Mouse (Mus musculus) Muller cell, postnatal 12 days (primary cell): Measurements from ENCODE around the gene Amdhd2.

ENCODE experiments used
- DNase-seq: peaks from one replicate; pipeline ENCODE4 v3.0.0-alpha.2; 2015; ENCODE audit errors: inconsistent ontology term

Gene Amdhd2

GRCm38 (mm10) chr17:24197032-24197824 is 33.7 kb upstream of the Amdhd2 start:
- DNase-seq = no peak

GRCm38 (mm10) chr17:24195349-24195748 is 31.8 kb upstream of the Amdhd2 start:
- no peak for DNase-seq

- DNase-seq = no peak
These were observed 30.2 kb upstream of the Amdhd2 start for GRCm38 (mm10) chr17:24193769-24194168.

- no peak for DNase-seq
These were observed 29.7 kb upstream of the Amdhd2 start for GRCm38 (mm10) chr17:24193268-24193667.

GRCm38 (mm10) chr17:24192848-24193247 is 29.3 kb upstream of the Amdhd2 start:
- DNase-seq = no peak

- DNase-seq = no peak
These were observed 27.9 kb upstream of the Amdhd2 start for GRCm38 (mm10) chr17:24191481-24191880.

GRCm38 (mm10) chr17:24190934-24191333 is 27.4 kb upstream of the Amdhd2 start:
- no peak for DNase-seq

GRCm38 (mm10) chr17:24174259-24174658 is 10.7 kb upstream of the Amdhd2 start:
- DNase-seq = no peak

GRCm38 (mm10) chr17:24173423-24173822 is 9.9 kb upstream of the Amdhd2 start:
- peak; percentile 46 for DNase-seq

- peak; percentile 16 for DNase-seq
These were observed 8.2 kb upstream of the Amdhd2 start for GRCm38 (mm10) chr17:24171738-24172137.

GRCm38 (mm10) chr17:24170729-24171128 is 7.2 kb upstream of the Amdhd2 start:
- no peak for DNase-seq

- DNase-seq = no peak
These were observed 6.6 kb upstream of the Amdhd2 start for GRCm38 (mm10) chr17:24170125-24170524.

- DNase-seq = peak; percentile 97
These were observed 5.9 kb upstream of the Amdhd2 start, which contains the start of gene Atp6v0c for GRCm38 (mm10) chr17:24169317-24170065. Gene Atp6v0c (minus strand): TSS chr17:24169702.

GRCm38 (mm10) chr17:24168590-24169277 is 5.2 kb upstream of the Amdhd2 start:
- DNase-seq = peak; percentile 73

- no peak for DNase-seq
These were observed 4.4 kb upstream of the Amdhd2 start for GRCm38 (mm10) chr17:24167891-24168505.

GRCm38 (mm10) chr17:24167120-24167519 is 3.6 kb upstream of the Amdhd2 start:
- DNase-seq = no peak

- no peak for DNase-seq
These were observed 1.1 kb upstream of the Amdhd2 start for GRCm38 (mm10) chr17:24164566-24165259.

GRCm38 (mm10) chr17:24162584-24163175 is 886 bp downstream of the Amdhd2 start:
- DNase-seq = peak; percentile 65

- no peak for DNase-seq
These were observed 2.1 kb downstream of the Amdhd2 start for GRCm38 (mm10) chr17:24161466-24161865.

- DNase-seq = no peak
These were observed 6.0 kb downstream of the Amdhd2 start for GRCm38 (mm10) chr17:24157526-24157925.

- no peak for DNase-seq
These were observed 6.4 kb downstream of the Amdhd2 start for GRCm38 (mm10) chr17:24157121-24157520.
